Mouse (Mus musculus) fat pad, adult 2 months (tissue): ENCODE results near the gene Prg2.

Experiments
- DNase-seq: peaks from one replicate; pipeline ENCODE4 v3.0.0-alpha.2; 2011; ENCODE audit warnings: low read depth, low spot score; ENCODE audit errors: extremely low read depth

The Prg2 gene

GRCm38 (mm10) chr2:84961300-84961699, 19.0 kb upstream of the Prg2 start:
- no peak for DNase-seq

- DNase-seq = no peak
These were observed 18.4 kb upstream of the Prg2 start for GRCm38 (mm10) chr2:84961901-84962300.

GRCm38 (mm10) chr2:84962906-84963507, 17.3 kb upstream of the Prg2 start:
- no peak for DNase-seq

- no peak for DNase-seq
These were observed 16.0 kb upstream of the Prg2 start for GRCm38 (mm10) chr2:84964111-84964801.

DNA sequence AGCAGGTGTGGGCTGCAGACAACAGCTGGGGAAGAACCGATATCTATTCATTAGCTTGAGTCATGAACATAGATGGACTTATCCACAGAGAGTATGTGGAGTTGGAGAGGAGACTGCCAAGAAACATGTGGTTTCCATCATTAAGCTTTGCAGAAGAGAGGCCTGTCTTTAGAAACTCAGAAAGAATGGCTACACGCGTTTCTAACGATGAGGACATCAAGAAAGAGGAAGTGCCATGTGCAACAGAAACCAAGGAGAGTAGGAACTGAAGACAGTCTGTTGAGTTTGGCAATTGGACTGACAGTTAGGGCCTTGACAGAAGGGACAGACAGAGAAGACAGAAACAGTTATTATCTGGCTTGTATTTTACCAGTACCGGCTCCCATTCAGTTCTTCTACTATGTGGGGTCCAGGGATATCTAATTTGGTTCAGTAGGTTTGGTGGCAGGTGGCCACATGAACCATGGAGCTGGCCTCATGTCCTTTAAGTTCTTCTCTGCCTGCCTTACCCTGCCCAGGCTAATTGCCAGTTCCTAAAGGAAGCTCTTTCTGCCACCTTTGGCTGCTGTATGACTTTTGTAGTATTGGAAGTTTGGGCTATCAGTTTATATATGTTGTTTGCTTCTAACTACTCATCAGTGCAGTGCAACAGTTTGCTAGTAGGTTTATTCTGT, 12.8 kb upstream of the Prg2 start:
- DNase-seq = no peak

DNA sequence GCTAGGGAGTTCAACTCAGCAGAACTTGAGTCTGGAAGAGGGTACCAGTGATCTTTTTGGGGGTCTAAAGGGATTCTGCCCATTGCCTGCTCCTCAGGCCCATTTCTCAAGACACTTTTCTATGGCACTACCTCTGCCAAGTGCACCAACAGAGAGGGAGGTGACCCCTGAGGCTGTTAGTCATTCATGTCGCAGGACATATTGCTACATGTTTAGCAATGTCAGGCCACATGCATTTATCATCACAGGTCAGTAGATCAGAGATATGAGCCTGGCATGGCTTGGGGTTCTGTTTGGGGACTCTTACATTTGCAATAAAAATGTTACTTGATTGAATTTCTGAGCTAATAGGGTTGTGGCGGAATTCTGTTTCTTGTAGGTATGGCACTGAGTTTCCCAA, 4.7 kb upstream of the Prg2 start:
- DNase-seq = no peak

- no peak for DNase-seq
These were observed 7.7 kb downstream of the Prg2 start, which contains the start of gene Prg3 for GRCm38 (mm10) chr2:84987930-84988329. TSS of gene Prg3 (plus strand) at chr2:84988215.

- no peak for DNase-seq
These were observed 16.1 kb downstream of the Prg2 start for GRCm38 (mm10) chr2:84996376-84996775.

- no peak for DNase-seq
These were observed 19.4 kb downstream of the Prg2 start for GRCm38 (mm10) chr2:84999486-85000181.

- no peak for DNase-seq
These were observed 21.2 kb downstream of the Prg2 start for GRCm38 (mm10) chr2:85001497-85001896.

DNA sequence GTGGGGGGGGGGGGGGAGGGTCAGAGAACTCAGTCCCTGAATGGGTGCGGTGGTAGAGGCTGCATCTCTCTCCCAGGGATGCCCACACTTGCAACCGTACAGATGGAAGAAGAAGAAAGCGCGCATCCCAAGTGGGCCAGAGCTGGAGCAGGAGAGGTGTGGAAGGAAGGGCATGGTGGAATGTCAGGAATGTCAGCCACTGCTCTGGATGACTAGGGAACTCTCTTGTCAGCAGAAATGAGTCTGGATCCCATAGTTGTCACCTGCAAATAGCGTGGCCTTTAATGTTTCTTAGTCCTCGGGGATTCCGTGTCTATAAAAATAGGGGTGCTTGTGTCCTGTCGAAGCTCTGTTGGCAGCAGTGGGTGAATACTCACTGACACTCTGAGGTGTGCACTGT, 22.3 kb downstream of the Prg2 start:
- no peak for DNase-seq

- DNase-seq = no peak
These were observed 24.1 kb downstream of the Prg2 start for GRCm38 (mm10) chr2:85004341-85004740.

DNA sequence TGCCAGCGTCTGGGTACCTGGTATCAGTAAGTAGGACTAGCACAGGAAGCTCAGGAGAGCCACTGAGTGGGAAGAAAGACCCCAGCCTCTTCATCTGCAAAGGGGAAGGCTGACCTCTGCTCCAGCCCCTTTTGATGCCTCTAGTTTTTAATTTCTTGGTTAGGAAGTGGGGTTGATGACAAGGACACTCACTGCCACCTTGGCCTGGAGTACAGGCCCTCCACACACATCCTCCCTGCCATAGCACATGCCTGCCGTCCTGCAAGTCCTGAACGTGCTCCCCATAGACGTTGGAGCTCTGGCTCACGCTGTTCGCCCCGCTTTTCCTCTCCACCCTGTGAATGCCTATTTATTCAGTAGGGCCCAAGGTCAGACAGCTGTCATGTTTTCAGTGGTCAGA, 26.3 kb downstream of the Prg2 start:
- DNase-seq = no peak

DNA sequence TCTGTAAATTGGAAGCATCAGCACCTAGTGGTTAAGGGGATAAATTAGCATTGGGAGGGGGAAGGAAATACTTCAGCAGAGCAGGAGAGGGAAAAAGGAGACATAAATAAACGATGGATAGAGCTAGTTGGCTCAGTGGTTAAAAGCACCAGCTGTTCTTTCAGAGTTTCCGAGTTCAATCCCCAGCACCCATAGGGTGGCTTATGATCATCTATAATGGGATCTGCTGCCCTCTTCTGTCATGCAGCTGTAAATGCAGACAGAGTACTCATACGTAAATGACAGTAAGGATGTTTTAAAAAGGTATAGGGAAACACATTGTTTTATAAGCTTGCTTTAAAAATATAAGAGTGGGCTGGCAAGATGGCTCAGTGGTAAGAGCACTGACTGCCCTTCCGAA, 27.5 kb downstream of the Prg2 start:
- DNase-seq = no peak

- no peak for DNase-seq
These were observed 29.0 kb downstream of the Prg2 start for GRCm38 (mm10) chr2:85009212-85009611.

- peak; percentile 16 for DNase-seq
These were observed 31.8 kb downstream of the Prg2 start for GRCm38 (mm10) chr2:85011906-85012604.

GRCm38 (mm10) chr2:85012679-85013078, 32.4 kb downstream of the Prg2 start:
- DNase-seq = no peak

GRCm38 (mm10) chr2:85013826-85014587, 33.7 kb downstream of the Prg2 start:
- no peak for DNase-seq

- no peak for DNase-seq
These were observed 34.3 kb downstream of the Prg2 start for GRCm38 (mm10) chr2:85014588-85014982.

GRCm38 (mm10) chr2:85022043-85022442, 41.8 kb downstream of the Prg2 start:
- no peak for DNase-seq
